Mouse (Mus musculus) urinary bladder, adult 2 months (tissue): ENCODE measurements around the gene Klf5. TPM values are rescaled to one million over a fixed set of nuclear protein-coding genes. Genes with fewer than 3 reads are reported as not detected.
A peak's percentile ranks its signal among the peaks of the same experiment; 100 is the strongest.

Experiments
- DNase-seq: peaks from one replicate; pipeline ENCODE4 v3.0.0; 2022; ENCODE audit warnings: low spot score
- polyA plus RNA-seq: library from polyadenylated mRNA; depleted of rRNA; stranded (reverse); fragments of >200 nt; gene quantifications from 2 replicates; pipeline ENCODE4 v1.2.3, GENCODE M21; 2012

The Klf5 gene
- polyA plus RNA-seq, 1 experiment = 44.9 TPM

DNA sequence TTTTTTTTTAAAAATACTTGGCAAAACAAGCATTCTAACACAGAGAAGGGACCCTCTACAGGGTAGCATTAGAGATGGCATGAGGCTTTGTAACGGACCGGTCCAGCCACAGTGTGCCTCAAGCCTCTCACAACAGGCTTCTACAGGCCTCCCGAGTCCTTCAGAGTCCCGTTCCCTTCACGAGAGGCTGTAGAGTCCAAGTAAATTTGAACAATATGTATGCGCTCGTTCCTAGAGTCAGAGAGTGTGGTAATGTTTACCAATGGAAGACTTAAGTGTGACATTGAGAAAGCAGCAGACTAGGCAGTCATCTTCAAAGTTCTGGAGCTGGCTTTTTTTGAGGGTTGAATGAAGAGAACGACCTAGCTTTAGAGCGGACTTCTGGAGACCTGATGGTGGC is 11.1 kb downstream of the Klf5 start:
- no peak for DNase-seq

DNA sequence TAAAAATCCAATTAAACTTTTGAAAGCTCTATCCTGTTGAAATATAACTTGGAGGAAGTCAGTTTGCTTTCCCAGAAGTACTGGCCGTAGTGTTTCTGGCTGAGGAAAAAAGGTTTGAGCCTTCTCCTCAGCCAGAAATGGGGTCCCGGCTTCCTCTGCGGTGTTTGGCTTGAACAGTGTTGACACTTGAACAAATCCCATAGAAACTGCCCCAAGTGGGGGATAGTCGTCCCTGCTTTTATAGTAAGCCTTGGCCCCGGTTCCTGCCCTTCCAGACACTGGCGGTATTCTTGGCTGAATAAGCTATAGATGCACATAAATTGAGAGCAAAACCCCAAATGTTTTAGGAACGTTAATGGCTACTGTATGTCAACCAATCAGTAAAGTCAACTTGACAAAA is 11.9 kb downstream of the Klf5 start:
- no peak for DNase-seq

DNA sequence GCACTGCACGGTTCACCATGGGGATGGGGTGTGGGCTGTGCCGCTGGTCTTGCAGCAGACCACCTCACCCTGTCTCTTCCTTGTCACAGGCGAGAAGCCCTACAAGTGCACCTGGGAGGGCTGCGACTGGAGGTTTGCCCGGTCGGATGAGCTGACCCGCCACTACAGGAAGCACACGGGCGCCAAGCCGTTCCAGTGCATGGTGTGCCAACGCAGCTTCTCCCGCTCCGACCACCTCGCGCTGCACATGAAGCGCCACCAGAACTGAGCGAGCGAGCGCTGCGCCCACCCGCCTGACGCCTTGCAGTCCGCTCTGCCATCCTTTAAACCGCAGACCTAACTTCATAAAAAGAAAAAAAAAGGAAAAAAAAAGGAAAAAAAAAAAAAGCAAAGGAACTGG is 14.6 kb downstream of the Klf5 start:
- no peak for DNase-seq

DNA sequence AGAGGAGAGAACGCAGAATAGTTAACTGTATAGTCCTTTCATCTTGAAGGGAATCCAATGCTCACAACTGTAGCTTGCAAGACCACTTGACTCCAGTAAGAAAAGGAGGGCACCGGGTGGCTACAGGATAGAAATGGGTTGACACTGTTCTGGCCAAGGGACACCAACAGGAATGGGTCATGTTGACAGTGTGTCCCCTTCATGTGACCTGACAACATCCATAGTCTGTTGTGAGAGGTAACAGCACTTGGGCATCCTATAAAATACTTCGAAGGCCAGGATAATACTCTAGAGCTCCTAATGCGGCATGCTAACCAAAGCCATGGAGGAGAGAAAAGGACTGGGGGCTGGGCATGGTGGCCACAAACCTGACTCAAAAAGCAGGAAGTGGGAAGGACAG is 17.8 kb downstream of the Klf5 start:
- DNase-seq = no peak

DNA sequence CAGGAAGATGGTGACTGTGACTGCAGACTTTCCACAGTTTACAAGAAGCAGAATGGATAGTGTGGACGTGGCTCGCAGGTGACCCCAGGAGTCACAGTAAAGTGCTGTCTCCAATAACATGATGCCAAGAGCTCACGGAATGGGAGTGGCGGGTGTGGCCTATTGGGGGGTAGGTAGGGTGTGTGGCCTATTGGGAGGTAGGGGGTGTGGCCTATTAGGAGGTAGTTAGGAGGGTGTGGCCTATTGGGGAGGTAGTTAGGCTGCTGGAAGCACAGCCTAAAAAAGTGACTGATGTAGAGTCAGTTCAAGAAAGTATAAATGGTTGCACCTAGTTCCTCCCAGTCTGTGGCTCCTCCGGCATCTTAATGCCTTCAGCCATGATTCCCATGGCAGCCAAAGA is 22.2 kb downstream of the Klf5 start:
- DNase-seq = no peak

DNA sequence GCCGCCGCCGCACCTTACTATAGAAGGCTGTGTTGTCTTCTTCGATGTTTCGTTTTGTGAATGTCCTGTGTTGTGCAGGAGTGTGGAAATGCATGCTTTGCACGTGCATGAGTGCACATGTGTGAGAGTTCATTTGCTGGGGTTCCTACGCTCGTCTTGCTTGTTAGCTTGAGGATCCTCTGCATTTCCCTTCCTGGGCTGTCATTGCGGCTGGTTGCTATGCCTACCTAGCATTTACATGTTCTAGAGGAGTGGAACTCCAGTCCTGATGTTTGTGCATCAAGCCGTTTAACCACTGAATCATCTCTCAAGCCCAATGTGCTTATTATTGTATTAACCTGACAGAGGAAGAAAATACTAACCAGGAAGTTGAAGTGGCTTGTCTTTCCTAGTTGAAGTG is 24.9 kb downstream of the Klf5 start:
- no peak for DNase-seq

DNA sequence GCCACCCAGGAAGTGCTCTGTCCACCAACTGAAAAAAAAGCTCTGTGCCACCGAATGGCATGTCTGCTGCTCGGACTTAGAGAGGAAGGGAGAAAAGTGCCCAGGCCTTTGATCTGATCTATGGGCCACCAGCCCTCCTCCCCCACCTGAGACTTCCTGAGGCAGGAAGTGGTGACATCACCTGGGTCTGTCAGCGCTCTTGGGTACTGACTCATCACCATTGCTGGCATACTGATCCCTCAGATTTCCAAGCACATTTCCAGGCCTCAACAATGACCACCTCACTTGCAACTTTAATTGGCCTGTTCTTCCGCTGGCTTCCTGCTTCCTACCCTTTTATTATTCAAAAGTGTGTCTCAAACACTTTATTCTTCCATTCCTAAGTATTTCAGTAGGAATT is 26.0 kb downstream of the Klf5 start:
- no peak for DNase-seq

DNA sequence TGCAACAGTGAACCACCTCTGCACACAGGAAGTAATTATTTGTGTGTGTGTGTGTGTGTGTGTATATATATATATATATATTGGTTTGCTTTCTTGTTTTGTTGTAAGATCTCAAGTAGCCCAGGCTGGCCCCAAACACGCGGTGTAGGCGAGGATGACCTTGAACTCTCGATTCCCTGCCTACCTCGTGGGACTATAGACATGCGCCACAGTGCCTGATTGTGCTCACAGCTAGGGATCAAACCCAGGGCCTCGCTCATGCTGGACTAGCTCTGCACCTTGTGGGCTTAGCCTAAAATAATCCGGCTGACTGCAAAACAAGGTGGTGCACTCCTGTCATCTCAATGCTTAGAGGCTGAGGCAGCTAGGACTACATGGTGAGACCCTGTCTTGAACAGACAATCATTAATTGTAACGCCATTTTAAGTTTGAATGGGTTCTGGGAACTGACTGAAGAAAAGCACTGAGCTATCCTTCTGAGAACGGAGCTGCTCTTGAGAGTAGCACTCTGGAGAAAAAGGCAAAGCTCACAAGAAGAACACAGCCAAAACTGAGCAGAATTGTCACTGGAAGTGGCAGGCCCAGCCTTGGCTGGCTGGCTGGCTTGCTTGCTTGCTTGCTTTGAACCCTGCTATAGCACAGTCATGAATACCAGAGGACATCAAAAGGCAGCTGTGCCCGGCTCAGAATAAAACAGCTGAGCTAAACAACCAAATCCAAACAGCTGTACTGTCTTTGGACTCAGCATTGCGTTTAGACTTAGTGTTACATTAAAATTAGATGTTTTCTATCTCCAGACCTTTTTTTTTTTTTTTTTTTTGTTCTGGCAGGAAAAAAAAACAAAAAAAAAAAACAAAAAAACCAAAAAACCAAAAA is 27.3 kb downstream of the Klf5 start:
- DNase-seq = no peak

DNA sequence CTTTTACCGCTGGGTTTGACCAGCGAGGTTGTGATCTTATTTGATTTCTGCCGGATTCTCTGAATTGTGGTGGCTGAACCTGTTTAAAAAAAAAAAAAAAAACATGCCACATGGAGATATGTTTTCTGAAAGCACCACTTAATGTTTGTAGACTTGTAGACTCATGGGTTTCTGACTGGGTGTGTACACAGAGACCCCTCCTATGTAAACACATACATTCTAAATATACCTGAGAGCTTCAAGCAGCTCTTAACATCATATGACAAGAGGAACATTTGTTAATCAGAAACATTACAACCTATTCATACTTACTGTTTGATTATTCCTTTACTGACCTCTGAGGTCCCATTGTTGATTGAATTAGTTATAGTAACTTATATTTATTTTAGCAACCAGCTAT is 38.1 kb downstream of the Klf5 start:
- DNase-seq = no peak

DNA sequence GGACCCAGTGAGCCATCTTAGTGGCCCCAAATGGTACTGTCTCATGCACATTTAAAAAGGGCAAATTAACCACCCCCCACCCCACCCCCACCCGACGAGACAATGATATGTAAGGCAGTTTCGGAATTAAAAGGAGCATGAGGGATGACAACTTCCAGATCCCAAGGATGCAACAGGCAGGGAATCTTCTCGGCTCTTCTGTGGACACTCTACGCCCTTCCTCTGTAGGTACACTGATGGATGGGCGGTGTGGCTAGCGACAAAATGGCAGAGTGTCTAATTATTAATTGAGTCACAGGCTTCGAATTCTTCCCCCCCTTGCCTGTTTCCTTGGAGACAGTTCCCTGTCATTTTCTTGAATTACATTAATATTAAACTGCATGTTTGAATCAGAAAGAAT is 40.5 kb downstream of the Klf5 start:
- no peak for DNase-seq

DNA sequence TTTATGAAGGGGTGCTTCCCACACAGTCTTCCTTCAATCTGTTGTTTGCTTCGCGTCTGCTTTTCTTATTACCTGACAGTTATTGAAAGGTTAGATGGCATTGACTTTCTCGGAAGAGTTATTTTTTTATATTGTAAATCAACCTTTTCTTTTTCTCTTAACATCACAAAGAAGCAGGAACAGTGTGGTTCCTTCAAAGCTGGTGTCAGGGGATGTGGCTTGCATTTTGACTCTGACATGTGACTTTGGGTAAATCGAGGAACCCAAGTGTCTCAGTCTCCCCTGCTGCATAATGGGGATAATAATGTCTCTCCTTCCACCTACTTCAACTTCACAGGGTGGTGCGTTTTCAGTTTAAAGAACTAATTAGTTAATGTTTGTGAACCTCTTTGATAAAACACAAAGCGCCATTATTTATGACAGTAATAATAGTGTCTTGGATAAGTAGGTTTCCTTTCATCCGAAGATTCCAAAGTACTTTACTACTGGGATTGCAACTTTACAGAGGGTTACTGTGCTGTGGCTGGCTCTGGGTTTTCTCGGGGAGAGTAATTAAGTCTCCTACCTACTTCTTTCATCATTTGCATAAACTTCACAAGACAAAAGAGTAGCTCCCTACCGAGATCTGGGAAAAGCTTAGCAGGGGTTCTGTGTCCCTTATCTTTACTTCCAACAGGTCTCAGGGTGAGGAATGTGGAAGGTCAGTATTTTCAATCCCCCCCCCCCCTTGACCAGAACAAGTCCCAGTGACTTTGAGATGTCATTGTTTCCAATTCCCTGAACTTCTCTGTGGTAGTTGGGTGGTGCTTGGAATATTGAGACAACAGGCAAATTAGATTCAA is 41.4 kb downstream of the Klf5 start:
- no peak for DNase-seq

DNA sequence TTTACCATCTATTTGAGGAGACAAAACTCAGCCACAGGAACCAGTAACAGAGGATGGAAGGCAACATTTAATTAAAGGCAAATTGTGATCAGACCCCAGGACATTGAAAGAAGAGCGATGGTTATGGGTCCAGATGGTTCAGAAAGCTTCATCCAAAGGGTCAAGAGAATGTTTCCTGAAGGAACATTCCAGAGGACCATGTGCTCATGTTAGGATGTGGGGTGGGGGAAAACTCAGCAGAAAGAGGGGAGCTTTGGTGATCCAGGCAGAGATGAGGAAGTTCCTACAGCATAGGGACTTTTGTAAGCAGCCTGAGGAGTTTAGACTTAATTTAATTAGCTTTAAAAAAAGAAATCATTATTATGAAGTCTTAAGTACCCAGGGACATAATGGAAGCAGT is 42.2 kb downstream of the Klf5 start:
- DNase-seq = no peak

DNA sequence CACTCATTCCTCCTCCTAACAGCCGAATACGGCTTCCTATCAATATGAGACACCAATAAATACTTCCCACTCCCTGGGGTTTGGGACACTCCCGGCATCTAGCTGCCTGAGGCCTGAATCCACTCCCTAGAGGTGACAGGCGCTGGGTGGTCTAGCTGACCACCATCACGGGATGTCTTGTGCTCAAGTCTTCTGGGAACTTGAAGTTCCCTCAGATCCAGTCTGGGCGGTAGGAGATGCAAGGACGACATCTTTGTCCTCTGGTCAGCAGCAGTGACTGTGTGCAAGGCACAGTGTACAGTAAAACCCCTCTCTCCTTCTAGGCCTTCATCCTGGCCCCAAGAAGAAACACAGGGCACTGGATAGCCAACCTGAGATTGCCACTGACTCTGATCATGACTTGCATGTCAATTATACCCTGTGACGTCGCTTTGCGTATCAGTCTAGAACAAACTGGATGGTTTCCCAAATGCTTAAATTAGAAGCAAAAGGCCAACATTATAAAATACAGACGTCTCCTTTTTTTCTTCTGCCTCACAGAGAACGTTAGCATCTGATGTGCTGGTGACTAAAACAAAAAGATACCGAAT is 49.8 kb downstream of the Klf5 start:
- DNase-seq = peak; percentile 21

DNA sequence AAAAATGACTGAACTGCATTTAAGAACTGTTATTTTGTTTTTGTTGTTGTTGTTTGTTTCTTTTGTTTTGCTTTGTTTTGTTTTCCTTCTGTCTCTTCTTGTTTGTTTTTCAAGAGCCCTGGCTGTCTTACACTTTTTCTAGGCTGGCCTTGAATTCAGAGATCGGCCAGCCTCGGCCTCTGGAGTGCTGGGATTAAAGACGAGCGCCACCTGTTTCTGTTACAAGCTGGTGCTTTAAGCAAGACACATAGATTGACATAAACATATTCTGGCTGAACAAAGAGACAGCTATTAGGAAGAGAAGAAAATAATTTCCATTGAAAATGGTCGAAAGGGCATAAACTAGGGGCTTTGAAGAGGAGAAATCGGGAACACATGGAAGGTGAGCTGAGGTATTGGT is 51.1 kb downstream of the Klf5 start:
- DNase-seq = no peak

DNA sequence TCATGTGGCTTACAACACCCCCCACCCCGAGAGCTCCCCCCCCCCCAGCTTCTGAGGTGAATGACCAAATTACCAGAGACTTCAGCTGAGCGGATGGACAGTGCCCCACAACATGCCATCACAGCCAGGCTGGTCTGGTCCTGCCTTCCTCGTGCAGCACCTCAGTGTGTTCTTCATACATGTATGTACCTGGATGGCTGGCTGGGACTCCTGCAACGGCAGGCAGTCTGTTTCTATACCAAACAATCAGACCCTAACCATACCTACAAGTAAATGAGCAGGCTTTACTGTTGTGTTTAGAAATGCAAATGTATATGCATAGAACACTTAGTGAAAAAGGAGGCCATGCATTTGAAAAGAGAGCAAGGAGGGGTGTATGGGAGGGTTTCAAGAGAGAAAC is 54.5 kb downstream of the Klf5 start:
- no peak for DNase-seq

DNA sequence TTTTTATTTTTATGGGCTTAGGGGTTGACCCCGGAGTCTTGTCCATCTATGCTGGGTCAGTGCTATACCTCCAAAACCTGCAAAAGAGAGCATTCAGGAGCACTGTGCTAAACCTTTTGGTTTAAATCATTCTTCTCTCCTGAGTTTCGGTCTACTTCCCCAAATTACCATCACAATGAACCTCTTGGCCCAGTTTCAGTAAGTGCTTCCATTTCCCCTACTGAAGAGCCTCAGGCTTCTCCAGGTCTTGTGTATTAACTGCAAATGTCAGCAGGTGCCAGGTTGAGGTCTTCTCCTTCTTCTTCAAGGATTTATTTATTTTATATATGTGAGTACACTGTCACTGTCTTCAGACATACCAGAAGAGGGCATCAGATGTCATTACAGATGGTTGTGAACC is 55.6 kb downstream of the Klf5 start:
- no peak for DNase-seq

DNA sequence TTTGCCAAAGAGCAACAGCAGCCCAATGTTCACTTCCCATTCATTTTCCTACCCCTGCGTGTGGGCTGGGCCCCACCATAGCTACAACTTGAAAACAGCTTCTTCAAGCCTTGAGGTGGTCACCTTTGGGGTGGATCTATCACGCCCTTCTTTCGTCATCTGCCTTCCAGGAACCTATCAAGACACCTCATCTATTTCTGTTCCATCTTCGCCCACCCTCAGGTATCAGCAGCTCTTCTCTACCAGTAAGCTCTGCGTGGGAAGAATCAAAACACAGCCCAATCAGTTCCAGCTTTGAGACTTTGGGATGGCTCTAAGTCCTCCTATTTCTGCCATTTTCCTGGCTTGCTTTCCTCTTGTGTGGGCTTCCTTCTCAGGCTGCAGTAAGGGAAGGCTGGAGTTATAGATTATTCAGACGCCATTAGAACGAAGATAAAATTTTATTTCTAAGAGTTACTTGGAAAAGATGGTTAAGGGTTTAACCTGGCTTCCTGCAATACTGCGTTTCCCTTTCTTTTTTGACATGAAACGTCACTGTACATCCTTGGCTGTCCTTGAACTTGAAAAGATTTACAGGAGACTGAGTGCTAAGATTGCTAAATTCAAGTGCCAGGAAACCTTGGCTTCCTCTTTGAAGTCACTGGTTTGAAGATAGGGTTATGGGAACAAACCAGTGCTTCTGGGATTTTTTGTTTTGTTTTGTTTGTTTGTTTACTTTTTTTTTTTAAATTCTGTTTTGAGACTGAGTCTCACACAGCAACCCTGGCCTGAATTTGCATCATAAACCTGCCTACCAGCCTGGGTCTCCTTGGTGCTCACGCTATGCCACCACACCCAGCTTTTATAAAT is 56.5 kb downstream of the Klf5 start:
- no peak for DNase-seq

DNA sequence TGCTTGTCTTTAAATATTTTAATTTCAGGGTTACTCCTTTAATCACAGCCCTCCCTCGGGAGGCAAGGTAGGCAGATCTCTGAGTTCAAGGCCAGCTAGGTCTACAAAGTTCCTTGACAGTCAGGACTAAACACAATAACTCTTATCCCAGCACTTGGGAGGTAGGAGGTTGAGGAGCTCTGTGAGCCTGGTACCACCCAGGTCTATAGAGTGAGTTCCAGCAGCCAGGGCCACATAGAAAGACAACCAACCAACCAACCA is 57.0 kb downstream of the Klf5 start:
- DNase-seq = no peak

DNA sequence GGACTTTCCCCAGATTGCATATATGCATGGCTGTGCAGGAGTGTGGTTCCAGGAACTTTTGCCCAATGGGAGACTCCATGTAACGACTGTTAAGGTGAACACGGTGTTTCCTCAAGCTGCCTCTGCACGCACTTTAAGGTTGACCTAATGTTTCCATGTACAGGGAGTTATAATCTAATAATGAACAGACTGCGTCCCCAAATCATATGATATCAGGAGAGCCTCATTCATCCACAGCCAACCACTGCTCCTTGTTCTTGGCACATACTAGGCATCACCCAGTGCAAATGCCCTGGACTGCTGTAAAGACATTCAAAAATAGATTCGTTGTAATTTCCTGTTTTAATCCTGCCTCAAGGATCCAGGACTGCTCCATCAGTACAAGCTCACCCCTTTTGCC is 64.5 kb downstream of the Klf5 start:
- DNase-seq = no peak

DNA sequence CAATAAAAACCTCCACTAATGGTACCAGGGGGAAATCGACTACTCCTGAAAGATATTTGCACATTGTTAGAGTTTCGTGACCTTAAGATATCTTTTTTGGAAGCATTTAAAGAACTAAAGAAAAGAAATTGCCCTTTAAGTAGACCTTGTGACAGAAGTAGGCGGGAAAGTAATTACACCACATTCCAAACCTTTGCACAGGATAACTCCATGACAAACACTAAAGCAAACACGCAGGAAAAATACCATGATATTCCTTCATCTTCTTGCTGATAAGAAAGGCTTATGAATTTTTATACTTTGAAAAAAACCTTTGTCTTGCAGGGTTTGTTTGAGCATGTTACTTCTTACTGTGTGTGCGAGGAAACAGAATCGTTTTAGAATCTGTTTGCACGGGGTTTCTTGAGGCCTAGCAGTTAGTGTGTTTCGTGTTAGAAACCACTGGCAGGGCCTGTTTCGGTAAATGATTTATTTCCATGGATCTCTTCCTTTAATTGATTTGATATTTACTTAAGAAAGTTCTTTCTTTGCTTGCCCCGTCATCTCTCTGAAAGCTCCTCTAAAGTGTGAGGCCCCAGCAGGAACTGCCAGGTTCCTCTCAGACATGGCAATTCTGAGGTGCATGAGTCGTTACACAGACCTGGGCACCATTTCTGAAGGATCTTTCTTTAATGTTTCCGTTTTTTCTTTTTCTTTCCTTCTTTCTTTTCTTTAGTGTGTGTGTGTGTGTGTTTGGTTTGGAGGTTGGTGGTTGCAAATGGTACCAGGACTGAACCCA is 65.7 kb downstream of the Klf5 start:
- no peak for DNase-seq
